Mouse (Mus musculus) B cell, adult 2 months (primary cell): ENCODE measurements at regions not wholly inside any gene's neighbourhood (a gene's known extent, or its start where the extent isn't known, plus 50 kb on each side); places are given as distances from the start of the nearest gene placed in this dataset.

Experiments used
- DNase-seq, 2 experiments: peaks; one replicate each; pipeline ENCODE4 v3.0.0; 2022

GRCm38 (mm10) chr8:77774551-77775335, 50.5 kb upstream of the Ednra start:
- no peak for DNase-seq

- no peak for DNase-seq
These were observed 51.3 kb upstream of the Ednra start for GRCm38 (mm10) chr8:77775526-77775925.

- no peak for DNase-seq
These were observed 53.3 kb upstream of the Ednra start for GRCm38 (mm10) chr8:77777597-77777996.

- no peak for DNase-seq
These were observed 61.5 kb upstream of the Ednra start for GRCm38 (mm10) chr8:77785676-77786255.

GRCm38 (mm10) chr8:77794911-77795310, 70.6 kb upstream of the Ednra start:
- no peak for DNase-seq

- no peak for DNase-seq
These were observed 79.1 kb upstream of the Ednra start for GRCm38 (mm10) chr8:77803147-77803903.

GRCm38 (mm10) chr8:77804536-77804935, 80.3 kb upstream of the Ednra start:
- no peak for DNase-seq

- no peak for DNase-seq
These were observed 80.7 kb upstream of the Ednra start for GRCm38 (mm10) chr8:77804956-77805355.

- no peak for DNase-seq
These were observed 81.4 kb upstream of the Ednra start for GRCm38 (mm10) chr8:77805657-77806056.

GRCm38 (mm10) chr8:77814796-77815647, 90.8 kb upstream of the Ednra start:
- DNase-seq: no peak

GRCm38 (mm10) chr8:77815648-77815971, 91.3 kb upstream of the Ednra start:
- DNase-seq: no peak

- DNase-seq: no peak
These were observed 92.0 kb upstream of the Ednra start for GRCm38 (mm10) chr8:77816217-77816616.

- no peak for DNase-seq
These were observed 101.5 kb upstream of the Ednra start for GRCm38 (mm10) chr8:77825786-77826185.

GRCm38 (mm10) chr8:77826255-77826654, 102.0 kb upstream of the Ednra start:
- DNase-seq: no peak

- DNase-seq: no peak
These were observed 103.8 kb upstream of the Ednra start for GRCm38 (mm10) chr8:77828079-77828478.

- DNase-seq: no peak
These were observed 105.0 kb upstream of the Ednra start for GRCm38 (mm10) chr8:77829126-77829748.

- DNase-seq: no peak
These were observed 105.5 kb upstream of the Ednra start for GRCm38 (mm10) chr8:77829764-77830163.

GRCm38 (mm10) chr8:77834283-77834682, 110.0 kb upstream of the Ednra start:
- no peak for DNase-seq

GRCm38 (mm10) chr8:77836902-77837489, 112.7 kb upstream of the Ednra start:
- DNase-seq: no peak

- no peak for DNase-seq
These were observed 118.3 kb upstream of the Ednra start for GRCm38 (mm10) chr8:77842392-77843139.

- no peak for DNase-seq
These were observed 119.0 kb upstream of the Ednra start for GRCm38 (mm10) chr8:77843229-77843628.
